Mouse (Mus musculus) lung, adult 2 months (tissue): ENCODE results near the gene Col6a5.

ENCODE experiments used
- CTCF ChIP-seq: fragments of 200-500 bp; IDR thresholded peaks from 2 replicates; pipeline ENCODE4 v1.5.1; 2011; ENCODE audit warnings: mild to moderate bottlenecking, low read length, control low read depth; ENCODE audit not compliant: insufficient read depth
- POLR2A ChIP-seq: fragments of 200-500 bp; IDR thresholded peaks from 2 replicates; pipeline ENCODE4 v1.6.1; 2011; ENCODE audit warnings: low read depth, mild to moderate bottlenecking, control low read depth, low read length, borderline replicate concordance; ENCODE audit errors: extremely low read depth

GRCm38 (mm10) chr9:105878365-105879108, 81.9 kb downstream of the Col6a5 start:
- no peak for TF ChIP-seq POLR2A
- TF ChIP-seq CTCF: no peak
